Mouse (Mus musculus) hindbrain, embryonic 10.5 days (tissue): ENCODE data around the gene Tnfrsf22. TPM values are rescaled to one million over a fixed set of nuclear protein-coding genes. Genes with fewer than 3 reads are reported as not detected.

Experiments used
- DNase-seq: peaks from one replicate; pipeline ENCODE4 v3.0.0-alpha.2; 2017; ENCODE audit warnings: low spot score
- H3K27ac ChIP-seq: fragments of 300-500 bp; sonication (generic); 2 replicates; pipeline ENCODE4 v1.5.1; 2016; ENCODE audit warnings: mild to moderate bottlenecking, moderate library complexity
- H3K27me3 ChIP-seq: fragments of 300-500 bp; sonication (generic); 2 replicates; pipeline ENCODE4 v1.6.1; 2016; ENCODE audit warnings: mild to moderate bottlenecking; ENCODE audit not compliant: poor library complexity, insufficient read depth, severe bottlenecking
- H3K36me3 ChIP-seq: fragments of 300-500 bp; sonication (generic); 2 replicates; pipeline ENCODE4 v1.6.1; 2016; ENCODE audit warnings: mild to moderate bottlenecking, moderate library complexity
- H3K4me1 ChIP-seq: fragments of 300-500 bp; sonication (generic); replicated peaks from 2 replicates; pipeline ENCODE4 v1.6.1; 2016; ENCODE audit warnings: mild to moderate bottlenecking
- H3K4me3 ChIP-seq: fragments of 300-500 bp; sonication (generic); 2 replicates; pipeline ENCODE4 v1.5.1; 2016; ENCODE audit warnings: mild to moderate bottlenecking, moderate library complexity
- H3K9me3 ChIP-seq: fragments of 300-500 bp; sonication (generic); 2 replicates; pipeline ENCODE4 v1.6.1; 2016; ENCODE audit warnings: mild to moderate bottlenecking, moderate library complexity
- WGBS: fragments of 180-500 bp; shearing (Covaris S2); methylation state at CpG from one replicate; pipeline ENCODE4 v1.1.7; 2016; 5-methylcytosine and 5-hydroxymethylcytosine counted together
- polyA plus RNA-seq: library from polyadenylated mRNA; unstranded; fragments of >200 nt; fragmentation: Nextera tagmentation; extraction: Ambion mirVana; gene quantifications from 2 replicates; pipeline ENCODE4 v1.2.1, GENCODE M21; 2016

The Tnfrsf22 gene
- polyA plus RNA-seq, 1 experiment from 2014 or later = 8.3 TPM

DNA sequence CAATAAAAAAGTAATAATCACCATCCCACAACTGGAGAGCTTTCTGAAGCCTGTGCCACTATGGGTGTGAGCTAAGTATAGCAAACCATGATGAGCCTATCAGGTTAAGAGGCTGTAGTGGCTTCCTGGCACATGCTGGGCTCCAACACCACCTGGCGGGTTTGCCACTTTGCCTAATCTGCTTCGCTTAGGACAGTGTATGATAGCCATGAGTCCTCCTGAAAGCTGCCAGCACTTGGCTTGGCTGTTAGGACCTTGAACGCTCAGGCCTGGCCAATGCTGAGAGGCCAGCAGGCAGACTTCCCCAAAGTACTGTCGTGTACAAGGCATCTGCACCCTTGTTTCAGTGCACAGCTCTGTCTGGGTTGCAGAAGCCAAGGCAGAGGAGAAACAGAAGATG is 61.5 kb downstream of the Tnfrsf22 start:
- Histone ChIP-seq H3K9me3 (no peaks in the 10 kb centered on the region), H3K27ac (no peak overlapping the region), H3K4me1 (no peaks in the 10 kb centered on the region), H3K36me3 (peaks cover 99% of the 10 kb centered on the region), H3K27me3 (no peaks in the 10 kb centered on the region), H3K4me3 (no peak overlapping the region)
- 89% methylated on average over 4 of the region's 4 CpGs for WGBS
- DNase-seq = no peak

DNA sequence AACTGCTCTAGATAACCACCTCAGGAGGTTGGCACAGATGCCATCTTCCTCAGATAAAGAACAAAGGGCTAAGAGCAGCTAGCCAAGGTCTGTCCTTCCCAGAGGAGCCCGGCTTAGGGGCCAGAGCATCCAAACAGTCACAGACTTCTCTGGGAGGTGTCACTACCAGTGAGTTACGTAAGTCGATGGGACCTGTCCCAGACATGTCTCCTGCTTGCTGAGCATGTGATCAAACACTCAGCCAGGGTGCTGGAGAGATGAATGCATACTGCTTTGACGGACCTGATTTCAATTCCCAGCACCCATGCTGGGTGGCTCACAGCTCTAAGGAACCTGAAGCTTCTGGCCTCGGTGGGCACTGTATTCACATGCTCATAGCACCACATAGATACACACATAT is 61.9 kb downstream of the Tnfrsf22 start:
- Histone ChIP-seq H3K9me3 (no peaks in the 10 kb centered on the region), H3K36me3 (peaks cover 99% of the 10 kb centered on the region), H3K4me3 (no peak overlapping the region), H3K27me3 (no peaks in the 10 kb centered on the region), H3K27ac (no peak overlapping the region), H3K4me1 (no peaks in the 10 kb centered on the region)
- 87% methylated on average over 5 of the region's 5 CpGs for WGBS
- DNase-seq = no peak

Other genes with a start within 250 kb of the Tnfrsf22 start
- 438 and 682 TPM in 2 replicates for gene Cdkn1c, start 188.6 kb downstream of the Tnfrsf22 start, polyA plus RNA-seq
- 0.39 and 0.58 TPM in 2 replicates for gene Slc22a18, start 175.9 kb downstream of the Tnfrsf22 start, polyA plus RNA-seq
- gene Phlda2, start 146.5 kb downstream of the Tnfrsf22 start, polyA plus RNA-seq = 0.92 and 1.5 TPM in 2 replicates
- 365 and 372 TPM in 2 replicates for gene Nap1l4, start 100.6 kb downstream of the Tnfrsf22 start, polyA plus RNA-seq
- 75.5 and 77.0 TPM in 2 replicates for gene Cars, start 49.6 kb downstream of the Tnfrsf22 start, polyA plus RNA-seq
- 0.18 and 0.31 TPM in 2 replicates for gene Tnfrsf26, start 20.9 kb downstream of the Tnfrsf22 start, polyA plus RNA-seq
- gene Tnfrsf23, start 36.2 kb upstream of the Tnfrsf22 start, polyA plus RNA-seq = 0.30 and 0.50 TPM in 2 replicates
- 15.8 and 20.8 TPM in 2 replicates for gene Osbpl5, start 107.3 kb upstream of the Tnfrsf22 start, polyA plus RNA-seq
- gene Mrgprg, start 117.3 kb upstream of the Tnfrsf22 start, polyA plus RNA-seq = not detected in 2 replicates
- 2.2 and 2.7 TPM in 2 replicates for gene Mrgpre, start 134.8 kb upstream of the Tnfrsf22 start, polyA plus RNA-seq
- gene Nadsyn1, start 173.2 kb upstream of the Tnfrsf22 start, polyA plus RNA-seq = 9.0 and 9.5 TPM in 2 replicates
- 92.6 and 95.7 TPM in 2 replicates for gene Dhcr7, start 173.5 kb upstream of the Tnfrsf22 start, polyA plus RNA-seq
- gene Gm498, start 217.2 kb upstream of the Tnfrsf22 start, polyA plus RNA-seq = not detected in 2 replicates